Mouse (Mus musculus) heart, embryonic 14.5 days (tissue): Measurements from ENCODE around the gene Hoxc5. TPM values are rescaled to one million over a fixed set of nuclear protein-coding genes. Genes with fewer than 3 reads are reported as not detected.
A peak's percentile ranks its signal among the peaks of the same experiment; 100 is the strongest.

Experiments
- ATAC-seq: fragments of 200-750 bp; cut with Nextera tagmentation; 2 replicates; pipeline ENCODE4 v1.8.0; 2017; ENCODE audit warnings: low read depth, moderate TSS enrichment; ENCODE audit not compliant: insufficient number of reproducible peaks, insufficient read depth, low FRiP score
- H3K27ac ChIP-seq, 2 experiments: fragments of 200-500 bp in 1 of 2; fragments of 300-500 bp in 1 of 2; sonication (generic) in 1 of 2; replicated peaks in 1 of 2; 2 replicates each; pipeline ENCODE4 v1.5.1; 2012 to 2014; ENCODE audit warnings: low read depth in 2 of 2, low read length in 2 of 2, control low read depth in 1 of 2, mild to moderate bottlenecking in 1 of 2, mixed read lengths in 1 of 2; ENCODE audit not compliant: control insufficient read depth in 1 of 2, insufficient read depth in 1 of 2
- H3K27me3 ChIP-seq: fragments of 300-500 bp; sonication (generic); 2 replicates; pipeline ENCODE4 v1.6.1; 2014; ENCODE audit warnings: mild to moderate bottlenecking, low read length, control low read depth; ENCODE audit not compliant: control insufficient read depth, insufficient read depth
- H3K36me3 ChIP-seq: fragments of 300-500 bp; sonication (generic); 2 replicates; pipeline ENCODE4 v1.6.1; 2014; ENCODE audit warnings: mild to moderate bottlenecking, control low read depth, low read length, mixed read lengths; ENCODE audit not compliant: control insufficient read depth, insufficient read depth
- H3K4me1 ChIP-seq, 2 experiments: fragments of 200-500 bp in 1 of 2; fragments of 300-500 bp in 1 of 2; sonication (generic) in 1 of 2; 2 replicates each; pipeline ENCODE4 v1.6.1; 2012 to 2014; ENCODE audit warnings: low read length in 2 of 2, control low read depth in 1 of 2, mixed read lengths in 1 of 2; ENCODE audit not compliant: control insufficient read depth in 2 of 2, insufficient read depth in 2 of 2
- H3K4me2 ChIP-seq: fragments of 300-500 bp; sonication (generic); 2 replicates; pipeline ENCODE4 v1.6.1; 2014; ENCODE audit warnings: mild to moderate bottlenecking, low read length
- H3K4me3 ChIP-seq, 2 experiments: fragments of 200-500 bp in 1 of 2; fragments of 300-500 bp in 1 of 2; sonication (generic) in 1 of 2; 2 replicates each; pipeline ENCODE4 v1.5.1; 2012 to 2014; ENCODE audit warnings: low read length in 2 of 2, mild to moderate bottlenecking in 2 of 2, control low read depth in 1 of 2, low read depth in 1 of 2, moderate library complexity in 1 of 2; ENCODE audit not compliant: control insufficient read depth in 1 of 2, insufficient read depth in 1 of 2
- H3K9ac ChIP-seq: fragments of 300-500 bp; sonication (generic); 2 replicates; pipeline ENCODE4 v1.6.1; 2014; ENCODE audit warnings: mild to moderate bottlenecking, low read length
- H3K9me3 ChIP-seq: fragments of 300-500 bp; sonication (generic); 2 replicates; pipeline ENCODE4 v1.6.1; 2016; ENCODE audit warnings: low read length, control low read depth; ENCODE audit not compliant: control insufficient read depth
- WGBS: fragments of 180-500 bp; shearing (Covaris S2); extraction: QIAGEN DNeasy Blood & Tissue Kit; methylation state at CpG from one replicate; pipeline ENCODE4 v1.1.7; 2014; 5-methylcytosine and 5-hydroxymethylcytosine counted together
- polyA plus RNA-seq: library from polyadenylated mRNA; unstranded; fragments of >200 nt; fragmentation: Nextera tagmentation; extraction: Ambion mirVana; gene quantifications from 2 replicates; pipeline ENCODE4 v1.2.1, GENCODE M21; 2014

Hoxc5 gene
- polyA plus RNA-seq, 1 experiment from 2014 or later: 0.07 TPM

GRCm38 (mm10) chr15:103034043-103034806 is 67.0 kb downstream of the Hoxc5 start:
- H3K27ac ChIP-seq: no peak overlapping the region
- no peak for ATAC-seq
- 1% methylated on average over 23 of the region's 24 CpGs for WGBS

GRCm38 (mm10) chr15:103034807-103035547 is 67.7 kb downstream of the Hoxc5 start:
- no peak; the same call in 1 of the 2 replicates for ATAC-seq
- WGBS: under 1% methylated on average over 34 of the region's 34 CpGs
- peaks cover 98% of the 10 kb centered on the region for H3K27me3 ChIP-seq
- H3K9ac ChIP-seq: no peak overlapping the region
- no peaks in the 10 kb centered on the region for H3K9me3 ChIP-seq
- 0 out of 4 replicates have a peak, but pooled peaks cover 0 to 3% of the 10 kb centered on the region in 2 experiments for H3K4me1 ChIP-seq
- no peaks in the 10 kb centered on the region for H3K36me3 ChIP-seq
- peak overlapping the region; percentile 15 to 25; a peak in 3 of 4 replicates for H3K4me3 ChIP-seq
- peak overlapping the region; percentile 46 for H3K4me2 ChIP-seq
- H3K27ac ChIP-seq: no peak overlapping the region

More at GRCm38 (mm10) chr15:103034043-103034806, 67.0 kb downstream of the Hoxc5 start:
- peak overlapping the region; percentile 15 to 25; a peak in 3 of 4 replicates for H3K4me3 ChIP-seq
- no peaks in the 10 kb centered on the region for H3K36me3 ChIP-seq
- H3K27me3 ChIP-seq: peaks cover 98% of the 10 kb centered on the region
- H3K4me1 ChIP-seq: 0 out of 4 replicates have a peak, but pooled peaks cover 0 to 3% of the 10 kb centered on the region in 2 experiments
- no peaks in the 10 kb centered on the region for H3K9me3 ChIP-seq
- H3K9ac ChIP-seq: no peak overlapping the region
- H3K4me2 ChIP-seq: peak overlapping the region; percentile 46

- Histone ChIP-seq H3K9ac (no peak overlapping the region), H3K9me3 (no peaks in the 10 kb centered on the region), H3K27me3 (peaks cover 98% of the 10 kb centered on the region), H3K27ac (no peak overlapping the region), H3K36me3 (no peaks in the 10 kb centered on the region), H3K4me3 (no peak overlapping the region), H3K4me2 (no peak overlapping the region), H3K4me1 (0 out of 4 replicates have a peak, but pooled peaks cover 0 to 3% of the 10 kb centered on the region in 2 experiments)
- under 1% methylated on average over 14 of the region's 14 CpGs for WGBS
- ATAC-seq: no peak
Observed at GRCm38 (mm10) chr15:103035548-103035881, 68.3 kb downstream of the Hoxc5 start.

- Histone ChIP-seq H3K4me1 (0 out of 4 replicates have a peak, but pooled peaks cover 0 to 3% of the 10 kb centered on the region in 2 experiments), H3K9me3 (no peaks in the 10 kb centered on the region), H3K9ac (no peak overlapping the region), H3K4me3 (no peak overlapping the region), H3K4me2 (no peak overlapping the region), H3K36me3 (no peaks in the 10 kb centered on the region), H3K27ac (no peak overlapping the region), H3K27me3 (peaks cover 98% of the 10 kb centered on the region)
- WGBS: 31% methylated on average over 1 of the region's 1 CpGs
- no peak for ATAC-seq
Observed at GRCm38 (mm10) chr15:103037579-103037978, 70.3 kb downstream of the Hoxc5 start.

- 16% methylated on average over 10 of the region's 10 CpGs for WGBS
Observed at GRCm38 (mm10) chr15:103038701-103039480, 71.6 kb downstream of the Hoxc5 start.

GRCm38 (mm10) chr15:103039609-103040008 is 72.4 kb downstream of the Hoxc5 start:
- H3K9ac ChIP-seq: no peak overlapping the region
- no peak overlapping the region for H3K27ac ChIP-seq
- H3K4me1 ChIP-seq: no peaks in the 10 kb centered on the region
- no peaks in the 10 kb centered on the region for H3K9me3 ChIP-seq
- 10% methylated on average over 3 of the region's 3 CpGs for WGBS
- no peak overlapping the region for H3K4me3 ChIP-seq
- H3K27me3 ChIP-seq: peaks cover 100% of the 10 kb centered on the region
- ATAC-seq: no peak
- no peaks in the 10 kb centered on the region for H3K36me3 ChIP-seq
- H3K4me2 ChIP-seq: no peak overlapping the region

More at GRCm38 (mm10) chr15:103038701-103039480, 71.6 kb downstream of the Hoxc5 start:
- peaks cover 100% of the 10 kb centered on the region for H3K27me3 ChIP-seq
- H3K4me1 ChIP-seq: 0 out of 4 replicates have a peak, but pooled peaks cover 0 to 3% of the 10 kb centered on the region in 2 experiments
- H3K4me3 ChIP-seq: no peak overlapping the region
- H3K36me3 ChIP-seq: no peaks in the 10 kb centered on the region
- H3K4me2 ChIP-seq: no peak overlapping the region
- no peak overlapping the region for H3K27ac ChIP-seq
- no peak for ATAC-seq
- no peaks in the 10 kb centered on the region for H3K9me3 ChIP-seq
- no peak overlapping the region for H3K9ac ChIP-seq

- no peak overlapping the region for H3K9ac ChIP-seq
- H3K4me2 ChIP-seq: no peak overlapping the region
- ATAC-seq: no peak
- H3K27me3 ChIP-seq: peaks cover 100% of the 10 kb centered on the region
- no peaks in the 10 kb centered on the region for H3K9me3 ChIP-seq
- H3K36me3 ChIP-seq: no peaks in the 10 kb centered on the region
- 3% methylated on average over 12 of the region's 12 CpGs for WGBS
- no peaks in the 10 kb centered on the region for H3K4me1 ChIP-seq
- H3K4me3 ChIP-seq: no peak overlapping the region
- H3K27ac ChIP-seq: no peak overlapping the region
Observed at GRCm38 (mm10) chr15:103040601-103041000, 73.4 kb downstream of the Hoxc5 start.
